Mouse (Mus musculus): ENCODE measurements at regions not wholly inside any gene's neighbourhood (a gene's known extent, or its start where the extent isn't known, plus 50 kb on each side); places are given as distances from the start of the nearest gene placed in this dataset.

- TF ChIP-seq FLI1 (IDR thresholded peaks at IDR 0.05; ENCODE audit: low read length) = no peak
- no peaks in the 10 kb centered on the region for H3K36me3 ChIP-seq (replicated peaks; ENCODE audit: low read length)
- no peaks in the 10 kb centered on the region for H3K4me1 ChIP-seq
- no peaks in the 10 kb centered on the region for H3K9me3 ChIP-seq
- H3K27me3 ChIP-seq (replicated peaks) = no peaks in the 10 kb centered on the region
- no peak overlapping the region for H3K4me3 ChIP-seq (replicated peaks)
Measured at GRCm38 (mm10) chr9:33849623-33850022, 636.1 kb upstream of the Kirrel3 start.

- no peaks in the 10 kb centered on the region for H3K36me3 ChIP-seq (replicated peaks; ENCODE audit: low read length)
- H3K9me3 ChIP-seq = no peaks in the 10 kb centered on the region
- no peaks in the 10 kb centered on the region for H3K4me1 ChIP-seq
- no peaks in the 10 kb centered on the region for H3K27me3 ChIP-seq (replicated peaks)
- no peak overlapping the region for H3K4me3 ChIP-seq (replicated peaks)
- TF ChIP-seq GATA1 (IDR thresholded peaks at IDR 0.05; ENCODE audit: borderline replicate concordance, low read length) (no peak), FLI1 (IDR thresholded peaks at IDR 0.05; ENCODE audit: low read length) (no peak)
Measured at GRCm38 (mm10) chr9:33850024-33850423, 635.7 kb upstream of the Kirrel3 start.

- Histone ChIP-seq H3K27me3 (replicated peaks) (no peaks in the 10 kb centered on the region), H3K4me3 (replicated peaks) (no peak overlapping the region), H3K9me3 (no peaks in the 10 kb centered on the region), H3K36me3 (replicated peaks; ENCODE audit: low read length) (no peaks in the 10 kb centered on the region), H3K4me1 (no peaks in the 10 kb centered on the region)
- TF ChIP-seq GATA1 (IDR thresholded peaks at IDR 0.05; ENCODE audit: borderline replicate concordance, low read length) (no peak), FLI1 (IDR thresholded peaks at IDR 0.05; ENCODE audit: low read length) (no peak)
Measured at GRCm38 (mm10) chr9:33850993-33851392, 634.7 kb upstream of the Kirrel3 start.

GRCm38 (mm10) chr9:33856169-33856568 is 629.5 kb upstream of the Kirrel3 start:
- H3K4me3 ChIP-seq (replicated peaks) = no peak overlapping the region
- no peaks in the 10 kb centered on the region for H3K4me1 ChIP-seq
- TF ChIP-seq GATA1 (IDR thresholded peaks at IDR 0.05; ENCODE audit: borderline replicate concordance, low read length) (no peak), FLI1 (IDR thresholded peaks at IDR 0.05; ENCODE audit: low read length) (no peak)
- no peaks in the 10 kb centered on the region for H3K27me3 ChIP-seq (replicated peaks)
- no peaks in the 10 kb centered on the region for H3K36me3 ChIP-seq (replicated peaks; ENCODE audit: low read length)
- no peaks in the 10 kb centered on the region for H3K9me3 ChIP-seq

GRCm38 (mm10) chr9:33858511-33858910 is 627.2 kb upstream of the Kirrel3 start:
- Histone ChIP-seq H3K27me3 (replicated peaks) (no peaks in the 10 kb centered on the region), H3K4me3 (replicated peaks) (no peak overlapping the region), H3K9me3 (no peaks in the 10 kb centered on the region), H3K4me1 (no peaks in the 10 kb centered on the region), H3K36me3 (replicated peaks; ENCODE audit: low read length) (no peaks in the 10 kb centered on the region)
- TF ChIP-seq GATA1 (IDR thresholded peaks at IDR 0.05; ENCODE audit: borderline replicate concordance, low read length) (no peak), FLI1 (IDR thresholded peaks at IDR 0.05; ENCODE audit: low read length) (no peak)

- no peaks in the 10 kb centered on the region for H3K4me1 ChIP-seq
- H3K36me3 ChIP-seq (replicated peaks; ENCODE audit: low read length) = no peaks in the 10 kb centered on the region
- no peak for TF ChIP-seq FLI1 (IDR thresholded peaks at IDR 0.05; ENCODE audit: low read length)
- no peak for TF ChIP-seq GATA1 (IDR thresholded peaks at IDR 0.05; ENCODE audit: borderline replicate concordance, low read length)
- no peak overlapping the region for H3K4me3 ChIP-seq (replicated peaks)
- H3K9me3 ChIP-seq = no peaks in the 10 kb centered on the region
- no peaks in the 10 kb centered on the region for H3K27me3 ChIP-seq (replicated peaks)
Measured at GRCm38 (mm10) chr9:33868666-33869065, 617.0 kb upstream of the Kirrel3 start.

GRCm38 (mm10) chr9:33887279-33887678 is 598.4 kb upstream of the Kirrel3 start:
- Histone ChIP-seq H3K36me3 (replicated peaks; ENCODE audit: low read length) (no peaks in the 10 kb centered on the region), H3K4me1 (no peaks in the 10 kb centered on the region), H3K27me3 (replicated peaks) (no peaks in the 10 kb centered on the region), H3K4me3 (replicated peaks) (no peak overlapping the region), H3K9me3 (no peaks in the 10 kb centered on the region)
- TF ChIP-seq GATA1 (IDR thresholded peaks at IDR 0.05; ENCODE audit: borderline replicate concordance, low read length) (no peak), FLI1 (IDR thresholded peaks at IDR 0.05; ENCODE audit: low read length) (no peak)

- Histone ChIP-seq H3K4me1 (no peaks in the 10 kb centered on the region), H3K4me3 (replicated peaks) (no peak overlapping the region), H3K27me3 (replicated peaks) (no peaks in the 10 kb centered on the region), H3K9me3 (no peaks in the 10 kb centered on the region), H3K36me3 (replicated peaks; ENCODE audit: low read length) (no peaks in the 10 kb centered on the region)
- TF ChIP-seq GATA1 (IDR thresholded peaks at IDR 0.05; ENCODE audit: borderline replicate concordance, low read length) (no peak), FLI1 (IDR thresholded peaks at IDR 0.05; ENCODE audit: low read length) (no peak)
Measured at GRCm38 (mm10) chr9:33892001-33892400, 593.7 kb upstream of the Kirrel3 start.

- H3K4me3 ChIP-seq (replicated peaks) = no peak overlapping the region
- no peaks in the 10 kb centered on the region for H3K36me3 ChIP-seq (replicated peaks; ENCODE audit: low read length)
- H3K9me3 ChIP-seq = no peaks in the 10 kb centered on the region; the same call in 1 of the 2 replicates
- H3K27me3 ChIP-seq (replicated peaks) = no peaks in the 10 kb centered on the region
- no peak for TF ChIP-seq GATA1 (IDR thresholded peaks at IDR 0.05; ENCODE audit: borderline replicate concordance, low read length)
- no peak for TF ChIP-seq FLI1 (IDR thresholded peaks at IDR 0.05; ENCODE audit: low read length)
- H3K4me1 ChIP-seq = no peaks in the 10 kb centered on the region
Measured at GRCm38 (mm10) chr9:33901313-33902076, 584.2 kb upstream of the Kirrel3 start.

- Histone ChIP-seq H3K4me1 (no peaks in the 10 kb centered on the region), H3K4me3 (replicated peaks) (no peak overlapping the region), H3K9me3 (no peaks in the 10 kb centered on the region), H3K36me3 (replicated peaks; ENCODE audit: low read length) (no peaks in the 10 kb centered on the region), H3K27me3 (replicated peaks) (no peaks in the 10 kb centered on the region)
- no peak for TF ChIP-seq FLI1 (IDR thresholded peaks at IDR 0.05; ENCODE audit: low read length)
- TF ChIP-seq GATA1 (IDR thresholded peaks at IDR 0.05; ENCODE audit: borderline replicate concordance, low read length) = no peak
Measured at GRCm38 (mm10) chr9:33903991-33904570, 581.6 kb upstream of the Kirrel3 start.
